Mouse (Mus musculus): ENCODE results near the gene Batf2. TPM values are rescaled to one million over a fixed set of nuclear protein-coding genes. Genes with fewer than 3 reads are reported as not detected.

Batf2 gene
- polyA plus RNA-seq (2012; rRNA removed): 0.34 and 0.48 TPM in 2 replicates

DNA sequence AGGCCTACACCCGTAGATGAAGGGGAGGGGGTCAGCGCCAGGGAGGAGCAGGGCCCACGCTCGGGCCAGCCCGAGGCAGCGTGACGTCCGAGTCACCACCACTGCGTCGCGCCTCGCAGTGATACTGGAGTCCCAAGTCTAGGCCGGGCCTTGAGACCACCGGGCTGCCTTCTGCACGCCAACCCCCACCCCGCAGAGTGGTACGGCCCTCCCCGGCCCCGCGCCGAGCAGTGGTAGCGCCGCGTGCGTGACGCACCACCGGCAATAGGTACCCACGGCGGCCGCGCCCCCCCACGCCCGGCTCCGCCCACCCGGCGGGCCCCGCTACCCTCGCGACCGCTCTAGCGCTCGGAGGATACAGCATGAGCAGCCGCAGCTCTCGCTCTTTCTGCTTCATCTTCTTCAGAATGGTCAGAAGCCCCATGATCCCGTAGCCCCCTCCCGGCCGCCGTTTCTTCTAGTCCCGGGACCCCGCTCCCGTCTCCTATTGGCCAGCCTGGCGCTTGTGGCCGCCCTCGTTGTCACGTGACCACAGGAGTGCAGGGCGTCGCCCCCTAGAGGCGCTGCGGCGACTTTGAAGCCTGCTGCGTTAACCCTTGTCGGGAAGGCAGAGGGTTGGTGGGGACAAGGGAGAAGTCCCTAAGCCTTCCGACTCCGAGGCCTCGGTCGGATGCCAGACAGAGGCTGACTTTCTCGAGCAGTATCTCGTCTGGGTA is at the start of gene Batf2:
Batf2 (plus strand) TSS at position 306 of the 716 bp plus-strand sequence.

DNA sequence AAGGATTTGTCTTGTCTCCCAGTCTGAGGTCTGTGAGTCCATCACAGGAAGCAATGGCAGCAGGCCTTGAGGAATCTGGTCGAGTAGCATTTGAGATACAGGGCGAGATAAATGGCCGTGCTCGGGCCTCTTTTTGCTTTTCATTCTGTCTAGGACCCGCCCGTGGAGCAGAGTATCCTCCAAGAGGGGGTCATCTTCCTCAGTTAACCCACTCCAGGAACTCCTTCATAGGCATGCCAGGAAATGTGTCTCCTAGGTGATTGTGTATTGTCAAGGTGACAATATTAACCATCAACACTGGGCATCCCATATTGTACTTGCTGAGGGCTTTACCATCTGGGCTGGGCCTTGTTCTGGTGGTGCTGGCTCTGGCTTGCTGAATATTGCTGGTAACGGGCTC is 46.7 kb upstream of the Batf2 start, which contains the start of gene AC131692.1:
AC131692.1 (plus strand) TSS at position 301 of the 400 bp plus-strand sequence.

GRCm38 (mm10) chr19:6105586-6105985 is 35.2 kb upstream of the Batf2 start, which contains the start of gene Naaladl1:
Gene Naaladl1, plus strand, starts transcription at chr19:6105782.

GRCm38 (mm10) chr19:6117986-6118676 is 22.7 kb upstream of the Batf2 start, which contains the start of gene Sac3d1:
Gene Sac3d1, minus strand, starts transcription at chr19:6118650.

GRCm38 (mm10) chr19:6127760-6128341 is 12.9 kb upstream of the Batf2 start, which contains the start of gene Snx15:
Gene Snx15, minus strand, starts transcription at chr19:6128304.

GRCm38 (mm10) chr19:6141394-6141749 is 589 bp downstream of the Batf2 start, which contains the start of gene Arl2:
Gene Arl2, minus strand, starts transcription at chr19:6141548.

DNA sequence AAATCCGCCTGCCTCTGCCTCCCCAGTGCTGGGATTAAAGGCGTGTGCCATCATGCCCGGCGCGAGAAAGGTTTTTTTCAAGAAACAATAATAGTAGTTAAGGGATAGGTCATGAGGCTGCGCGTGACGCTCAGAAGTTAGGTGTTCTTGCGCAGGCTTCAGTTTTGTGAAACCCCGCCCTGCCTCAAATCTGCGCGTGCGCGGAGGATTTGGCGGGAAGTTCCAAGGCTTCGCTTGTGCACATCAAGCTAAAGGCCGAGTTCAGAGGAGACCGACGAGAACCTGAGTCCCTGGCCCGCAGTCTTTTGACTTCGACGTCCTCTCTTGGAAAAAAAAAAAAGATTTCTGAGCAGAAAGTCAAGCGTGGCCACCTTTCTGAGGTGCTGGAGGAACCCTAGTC is 43.3 kb downstream of the Batf2 start, which contains the start of gene Majin:
Majin (plus strand) TSS at position 258 of the 400 bp plus-strand sequence.

Other genes with a start within 250 kb of the Batf2 start
- gene Tigd3, start 246.8 kb upstream of the Batf2 start, polyA plus RNA-seq (2012; rRNA removed): 13.9 and 15.5 TPM in 2 replicates
- 193 and 198 TPM in 2 replicates for gene Dpf2, start 228.0 kb upstream of the Batf2 start, polyA plus RNA-seq (2012; rRNA removed)
- 9.7 and 12.1 TPM in 2 replicates for gene Cdc42ep2, start 216.2 kb upstream of the Batf2 start, polyA plus RNA-seq (2012; rRNA removed)
- 50.1 and 52.4 TPM in 2 replicates for gene Pola2, start 176.8 kb upstream of the Batf2 start, polyA plus RNA-seq (2012; rRNA removed)
- gene Slc22a20, start 154.8 kb upstream of the Batf2 start, polyA plus RNA-seq (2012; rRNA removed): not detected in 2 replicates
- gene Capn1, start 125.1 kb upstream of the Batf2 start, polyA plus RNA-seq (2012; rRNA removed): 5.1 and 9.9 TPM in 2 replicates
- gene Syvn1, start 94.4 kb upstream of the Batf2 start, polyA plus RNA-seq (2012; rRNA removed): 28.2 and 37.9 TPM in 2 replicates
- 52.3 and 53.8 TPM in 2 replicates for gene Mrpl49, start 83.2 kb upstream of the Batf2 start, polyA plus RNA-seq (2012; rRNA removed)
- 1,336 and 1,386 TPM in 2 replicates for gene Fau, start 83.1 kb upstream of the Batf2 start, polyA plus RNA-seq (2012; rRNA removed)
- gene Znhit2, start 79.8 kb upstream of the Batf2 start, polyA plus RNA-seq (2012; rRNA removed): 31.1 and 33.9 TPM in 2 replicates
- 79.3 and 81.1 TPM in 2 replicates for gene Tm7sf2, start 72.6 kb upstream of the Batf2 start, polyA plus RNA-seq (2012; rRNA removed)
- gene Vps51, start 63.8 kb upstream of the Batf2 start, polyA plus RNA-seq (2012; rRNA removed): 101 and 102 TPM in 2 replicates
- gene Tmem262, start 61.0 kb upstream of the Batf2 start, polyA plus RNA-seq (2012; rRNA removed): not detected in 2 replicates
- 2.3 and 2.7 TPM in 2 replicates for gene Gm28374, start 58.7 kb upstream of the Batf2 start, polyA plus RNA-seq (2012; rRNA removed)
- 99.9 and 111 TPM in 2 replicates for gene Zfpl1, start 56.0 kb upstream of the Batf2 start, polyA plus RNA-seq (2012; rRNA removed)
- gene Cdca5, start 56.0 kb upstream of the Batf2 start, polyA plus RNA-seq (2012; rRNA removed): 13.7 and 19.6 TPM in 2 replicates
- 0.29 and 0.48 TPM in 2 replicates for gene AC131692.1, start 46.6 kb upstream of the Batf2 start, polyA plus RNA-seq (2012; rRNA removed)
- gene Naaladl1, start 35.2 kb upstream of the Batf2 start, polyA plus RNA-seq (2012; rRNA removed): 1.8 and 1.9 TPM in 2 replicates
- 45.8 and 47.4 TPM in 2 replicates for gene Sac3d1, start 22.3 kb upstream of the Batf2 start, polyA plus RNA-seq (2012; rRNA removed)
- gene Snx15, start 12.7 kb upstream of the Batf2 start, polyA plus RNA-seq (2012; rRNA removed): 47.2 and 51.4 TPM in 2 replicates
- 99.8 and 109 TPM in 2 replicates for gene Arl2, start 565 bp downstream of the Batf2 start, polyA plus RNA-seq (2012; rRNA removed)
- 0.09 TPM in 1 of 2 replicates, not detected in the other for gene Majin, start 43.4 kb downstream of the Batf2 start, polyA plus RNA-seq (2012; rRNA removed)
- 0.14 and 1.1 TPM in 2 replicates for gene Gpha2, start 85.4 kb downstream of the Batf2 start, polyA plus RNA-seq (2012; rRNA removed)
- gene Ppp2r5b, start 94.9 kb downstream of the Batf2 start, polyA plus RNA-seq (2012; rRNA removed): 99.3 and 99.9 TPM in 2 replicates
- gene Atg2a, start 100.7 kb downstream of the Batf2 start, polyA plus RNA-seq (2012; rRNA removed): 19.9 and 22.5 TPM in 2 replicates
- gene Ehd1, start 135.7 kb downstream of the Batf2 start, polyA plus RNA-seq (2012; rRNA removed): 175 and 205 TPM in 2 replicates
- gene Cdc42bpg, start 165.5 kb downstream of the Batf2 start, polyA plus RNA-seq (2012; rRNA removed): 5.2 and 8.1 TPM in 2 replicates
- gene Men1, start 194.0 kb downstream of the Batf2 start, polyA plus RNA-seq (2012; rRNA removed): 105 and 109 TPM in 2 replicates
- gene Map4k2, start 200.2 kb downstream of the Batf2 start, polyA plus RNA-seq (2012; rRNA removed): 111 and 113 TPM in 2 replicates
- gene Sf1, start 222.7 kb downstream of the Batf2 start, polyA plus RNA-seq (2012; rRNA removed): 197 and 220 TPM in 2 replicates
- gene Pygm, start 243.4 kb downstream of the Batf2 start, polyA plus RNA-seq (2012; rRNA removed): 2.2 and 7.0 TPM in 2 replicates